15 mouse cellular contexts compared by ENCODE assay signal in genomic region chrX:143347227-143347626, GRCm38 (mm10). TPM values are rescaled to one million over a fixed set of nuclear protein-coding genes. Genes with fewer than 3 reads are reported as not detected.
"Had no signal": no experiment of that assay in that cellular context is flagged by ENCODE, and none has a peak within 500 bp of the region (broad histone marks: within the 10 kb centered on the region; RNA-seq: fewer than 3 reads in every experiment).

No protein-coding gene starts in this region.

- DNase-seq: kidney, adult 11 months; kidney, adult 8-10 months; kidney, postnatal 10 days; kidney, postnatal 36 days; layer of hippocampus, postnatal 36 days; liver, embryonic 13.5 days; lung, adult 2 months; lung, postnatal 4 days; retina, postnatal 1 day; thymus, adult 18-20 months; thymus, postnatal 36 days had no signal

- H3K9ac ChIP-seq: kidney, embryonic 15.5 days; liver, embryonic 13.5 days; neural tube, embryonic 13.5 days had no signal

- H3K9me3 ChIP-seq: kidney, embryonic 15.5 days; liver, embryonic 13.5 days; neural tube, embryonic 13.5 days had no signal

- H3K4me3 ChIP-seq: kidney, embryonic 15.5 days; left cerebral cortex, adult 2 months; liver, embryonic 13.5 days; myocyte; neural tube, embryonic 13.5 days had no signal

- H3K27ac ChIP-seq: kidney, embryonic 15.5 days; left cerebral cortex, adult 2 months; liver, embryonic 13.5 days; neural tube, embryonic 13.5 days had no signal

- H3K27me3 ChIP-seq: liver, embryonic 13.5 days had no signal

- H3K4me1 ChIP-seq: kidney, embryonic 15.5 days; liver, embryonic 13.5 days; neural tube, embryonic 13.5 days had no signal

- H3K36me3 ChIP-seq: kidney, embryonic 15.5 days; liver, embryonic 13.5 days; neural tube, embryonic 13.5 days had no signal

- H3K4me2 ChIP-seq: kidney, embryonic 15.5 days; liver, embryonic 13.5 days; neural tube, embryonic 13.5 days had no signal

RNA-seq across cellular contexts. Expression of gene Chrdl1, which starts 46.8 kb away (rescaled TPM):
- polyA plus RNA-seq: myocyte had no signal
